Mouse (Mus musculus): ENCODE measurements around the gene Irf2bp2.
"Not testable (repeated sequence)": the region's sequence is repeated elsewhere in the genome, so short reads cannot be mapped to it uniquely, and the experiment has no call there.

The Irf2bp2 gene

GRCm38 (mm10) chr8:126610713-126611112, 16.9 kb upstream of the Irf2bp2 start:
- ChIA-PET CTCF (interaction anchor here in 2 of 4 experiments (0.6 to 0.7 kb wide), 2 partner anchors 14 kb away, joined by 3 to 4 read pairs; no protein-coding TSS in a partner anchor), POLR2A (interaction anchor here in 2 of 4 experiments (1.2 to 2.2 kb wide), 4 partner anchors 9 to 321 kb away, joined by 3 to 16 read pairs (median 6); partner anchors contain the start of gene Irf2bp2 (in 1 of the 2))

GRCm38 (mm10) chr8:126609556-126610263, 15.9 kb upstream of the Irf2bp2 start:
- CTCF ChIA-PET = interaction anchor here in 1 of 4 experiments (0.6 kb wide), 1 partner anchor 15 kb away, joined by 3 read pairs; no protein-coding TSS in a partner anchor

GRCm38 (mm10) chr8:126603241-126603947, 9.6 kb upstream of the Irf2bp2 start:
- POLR2A ChIA-PET = interaction anchor here (0.6 to 7.2 kb wide), 21 partner anchors 7 to 368 kb away, joined by 3 to 137 read pairs (median 4); partner anchors contain the start of genes Irf2bp2 (in 4 of the 4) and Rbm34 (in 1 of the 4)

More at GRCm38 (mm10) chr8:126609556-126610263, 15.9 kb upstream of the Irf2bp2 start:
- POLR2A ChIA-PET = interaction anchor here in 2 of 4 experiments (0.5 to 2.2 kb wide), 4 partner anchors 8 to 167 kb away, joined by 4 to 16 read pairs (median 6); partner anchors contain the start of gene Irf2bp2 (in 1 of the 2)

GRCm38 (mm10) chr8:126602641-126603040, 8.9 kb upstream of the Irf2bp2 start:
- ChIA-PET POLR2A (interaction anchor here (0.6 to 7.2 kb wide), 15 partner anchors 8 to 217 kb away, joined by 3 to 137 read pairs (median 5); partner anchors contain the start of gene Irf2bp2 (in 4 of the 4)), CTCF (no interaction called here)

More at GRCm38 (mm10) chr8:126603241-126603947, 9.6 kb upstream of the Irf2bp2 start:
- CTCF ChIA-PET = no interaction called here

- CTCF ChIA-PET = interaction anchor here in 1 of 4 experiments (0.6 kb wide), 1 partner anchor 12 kb away, joined by 4 read pairs; no protein-coding TSS in a partner anchor
- POLR2A ChIA-PET = interaction anchor here in 3 of 4 experiments (0.5 to 6.3 kb wide), 14 partner anchors 7 to 345 kb away, joined by 3 to 58 read pairs (median 6); partner anchors contain the start of genes Irf2bp2 (in 1 of the 3) and Tomm20 (in 1 of the 3)
Measured at GRCm38 (mm10) chr8:126601325-126601724, 7.5 kb upstream of the Irf2bp2 start.

GRCm38 (mm10) chr8:126600816-126601243, 7.0 kb upstream of the Irf2bp2 start:
- CTCF ChIA-PET = no interaction called here
- POLR2A ChIA-PET = interaction anchor here in 3 of 4 experiments (0.6 to 6.3 kb wide), 12 partner anchors 7 to 345 kb away, joined by 3 to 58 read pairs (median 8); partner anchors contain the start of genes Irf2bp2 (in 1 of the 3) and Tomm20 (in 1 of the 3)

GRCm38 (mm10) chr8:126600388-126600787, 6.6 kb upstream of the Irf2bp2 start:
- POLR2A ChIA-PET = interaction anchor here in 3 of 4 experiments (0.6 to 6.3 kb wide), 9 partner anchors 6 to 371 kb away, joined by 3 to 58 read pairs (median 9); partner anchors contain the start of genes Irf2bp2 (in 1 of the 3), Rbm34 (in 1 of the 3) and Tomm20 (in 1 of the 3)
- CTCF ChIA-PET = not testable (repeated sequence)

- ChIA-PET POLR2A (interaction anchor here in 2 of 4 experiments (0.5 to 3.5 kb wide), 6 partner anchors 10 to 372 kb away, joined by 3 to 14 read pairs (median 4); partner anchors contain the start of gene Rbm34 (in 1 of the 2)), CTCF (no interaction called here)
Measured at GRCm38 (mm10) chr8:126599297-126599696, 5.5 kb upstream of the Irf2bp2 start.

GRCm38 (mm10) chr8:126598218-126598617, 4.4 kb upstream of the Irf2bp2 start:
- POLR2A ChIA-PET = interaction anchor here in 1 of 4 experiments (0.5 to 6.9 kb wide), 2 partner anchors 14 to 634 kb away, joined by 4 to 79 read pairs; no protein-coding TSS in a partner anchor

GRCm38 (mm10) chr8:126596721-126597120, 2.9 kb upstream of the Irf2bp2 start:
- POLR2A ChIA-PET = interaction anchor here (0.6 to 6.9 kb wide), 31 partner anchors 7 to 1182 kb away, joined by 3 to 137 read pairs (median 5); partner anchors contain the start of gene Rbm34 (in 1 of the 4)
- CTCF ChIA-PET = interaction anchor here in 1 of 4 experiments (0.6 kb wide), 2 partner anchors 14 to 702 kb away, joined by 4 read pairs; no protein-coding TSS in a partner anchor

More at GRCm38 (mm10) chr8:126598218-126598617, 4.4 kb upstream of the Irf2bp2 start:
- CTCF ChIA-PET = no interaction called here

GRCm38 (mm10) chr8:126596097-126596634, 2.4 kb upstream of the Irf2bp2 start:
- POLR2A ChIA-PET = interaction anchor here (0.5 to 6.9 kb wide), 54 partner anchors 7 to 1182 kb away, joined by 3 to 137 read pairs (median 4); partner anchors contain the start of gene Rbm34 (in 2 of the 4)
- CTCF ChIA-PET = interaction anchor here in 3 of 4 experiments (0.6 to 1.2 kb wide), 5 partner anchors 15 to 701 kb away, joined by 4 read pairs; no protein-coding TSS in a partner anchor

GRCm38 (mm10) chr8:126595204-126596061, 1.6 kb upstream of the Irf2bp2 start:
- ChIA-PET CTCF (interaction anchor here in 3 of 4 experiments (0.6 to 1.2 kb wide), 3 partner anchors 46 to 342 kb away, joined by 4 read pairs; no protein-coding TSS in a partner anchor), POLR2A (interaction anchor here (0.5 to 6.9 kb wide), 66 partner anchors 7 to 1115 kb away, joined by 3 to 137 read pairs (median 3); partner anchors contain the start of genes Rbm34 (in 1 of the 4) and Tomm20 (in 1 of the 4))

- POLR2A ChIA-PET = interaction anchor here (0.5 to 6.9 kb wide), 60 partner anchors 8 to 1045 kb away, joined by 3 to 137 read pairs (median 4); partner anchors contain the start of genes Tomm20 (in 2 of the 4) and Rbm34 (in 1 of the 4)
- CTCF ChIA-PET = interaction anchor here in 2 of 4 experiments (0.6 to 0.7 kb wide), 2 partner anchors 28 to 218 kb away, joined by 3 to 11 read pairs; no protein-coding TSS in a partner anchor
Measured at GRCm38 (mm10) chr8:126594481-126595000, 755 bp upstream of the Irf2bp2 start.

- ChIA-PET CTCF (interaction anchor here in 2 of 4 experiments (0.6 to 1.4 kb wide), 3 partner anchors 95 to 383 kb away, joined by 3 read pairs; no protein-coding TSS in a partner anchor), POLR2A (interaction anchor here in 3 of 4 experiments (0.6 to 6.9 kb wide), 52 partner anchors 8 to 379 kb away, joined by 3 to 137 read pairs (median 4); partner anchors contain the start of genes Rbm34 (in 2 of the 3) and Tomm20 (in 2 of the 3))
Measured at GRCm38 (mm10) chr8:126592771-126593571, 815 bp downstream of the Irf2bp2 start.

- POLR2A ChIA-PET = interaction anchor here in 3 of 4 experiments (0.5 to 6.9 kb wide), 36 partner anchors 8 to 507 kb away, joined by 3 to 137 read pairs (median 4); partner anchors contain the start of genes Coa6 (in 1 of the 3), Rbm34 (in 1 of the 3) and Tomm20 (in 1 of the 3)
- CTCF ChIA-PET = no interaction called here
Measured at GRCm38 (mm10) chr8:126592381-126592770, 1.4 kb downstream of the Irf2bp2 start.

Data from embryonic stem cell, embryonic (primary cell).